Mouse (Mus musculus) intestine, embryonic 15.5 days (tissue): Measurements from ENCODE around the gene Trim14. TPM values are rescaled to one million over a fixed set of nuclear protein-coding genes. Genes with fewer than 3 reads are reported as not detected.

Experiments
- ATAC-seq: fragments of 200-750 bp; cut with Nextera tagmentation; 2 replicates; pipeline ENCODE4 v1.8.0; 2017; ENCODE audit warnings: moderate TSS enrichment, moderate library complexity
- H3K27ac ChIP-seq: fragments of 300-500 bp; sonication (generic); 2 replicates; pipeline ENCODE4 v1.5.1; 2015; ENCODE audit warnings: mild to moderate bottlenecking, inconsistent platforms
- H3K27me3 ChIP-seq: fragments of 300-500 bp; sonication (generic); replicated peaks from 2 replicates; pipeline ENCODE4 v1.6.1; 2015; ENCODE audit warnings: inconsistent platforms
- H3K36me3 ChIP-seq: fragments of 300-500 bp; sonication (generic); 2 replicates; pipeline ENCODE4 v1.6.1; 2015; ENCODE audit warnings: inconsistent platforms
- H3K4me1 ChIP-seq: fragments of 300-500 bp; sonication (generic); replicated peaks from 2 replicates; pipeline ENCODE4 v1.6.1; 2015; ENCODE audit warnings: inconsistent platforms
- H3K4me2 ChIP-seq: fragments of 300-500 bp; sonication (generic); replicated peaks from 2 replicates; pipeline ENCODE4 v1.6.1; 2015; ENCODE audit warnings: mild to moderate bottlenecking, inconsistent platforms
- H3K4me3 ChIP-seq: fragments of 300-500 bp; sonication (generic); replicated peaks from 2 replicates; pipeline ENCODE4 v1.5.1; 2015; ENCODE audit warnings: inconsistent platforms
- H3K9ac ChIP-seq: fragments of 300-500 bp; sonication (generic); 2 replicates; pipeline ENCODE4 v1.6.1; 2015; ENCODE audit warnings: inconsistent platforms
- H3K9me3 ChIP-seq: fragments of 300-500 bp; sonication (generic); 2 replicates; pipeline ENCODE4 v1.6.1; 2016; ENCODE audit warnings: inconsistent platforms
- WGBS: fragments of 180-500 bp; shearing (Covaris S2); methylation state at CpG from one replicate; pipeline ENCODE4 v1.1.7; 2015; 5-methylcytosine and 5-hydroxymethylcytosine counted together
- polyA plus RNA-seq: library from polyadenylated mRNA; unstranded; fragments of >200 nt; fragmentation: Nextera tagmentation; extraction: Ambion mirVana; gene quantifications from 2 replicates; pipeline ENCODE4 v1.2.1, GENCODE M21; 2015

The Trim14 gene
- polyA plus RNA-seq, 1 experiment from 2014 or later = 12.6 TPM

- H3K27ac ChIP-seq = peak overlapping the region; percentile 70
- ATAC-seq = peak; percentile 79
- H3K9ac ChIP-seq = no peak overlapping the region
- H3K9me3 ChIP-seq = no peaks in the 10 kb centered on the region
- no peaks in the 10 kb centered on the region for H3K27me3 ChIP-seq
- peaks cover 22% of the 10 kb centered on the region; the same call in 1 of the 2 replicates for H3K4me1 ChIP-seq
- peak overlapping the region; percentile 14; the same call in 1 of the 2 replicates for H3K4me2 ChIP-seq
- no peak overlapping the region for H3K4me3 ChIP-seq
- no peaks in the 10 kb centered on the region for H3K36me3 ChIP-seq
- 49% methylated on average over 22 of the region's 22 CpGs for WGBS
Measured at GRCm38 (mm10) chr4:46558672-46559667, 23.0 kb upstream of the Trim14 start.

DNA sequence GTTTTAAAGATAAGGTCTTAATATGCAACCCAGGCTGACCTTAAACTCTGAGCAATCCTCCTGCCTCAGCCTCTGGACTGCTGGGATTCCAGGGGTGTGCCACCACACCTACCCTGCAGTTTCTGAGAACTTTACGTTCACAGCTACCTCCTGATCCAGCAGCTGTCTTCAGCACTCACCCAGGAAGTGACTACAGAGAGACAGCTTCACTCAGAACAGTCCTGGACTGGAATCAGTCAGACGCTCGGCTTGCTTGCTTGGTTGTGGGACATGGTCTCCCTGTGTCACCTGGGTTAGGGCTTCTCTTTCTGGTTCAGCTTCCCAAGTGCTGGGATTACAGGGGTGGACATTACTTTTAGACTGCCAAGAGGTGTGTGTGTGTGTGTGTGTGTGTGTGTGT, 21.0 kb upstream of the Trim14 start:
- Histone ChIP-seq H3K27me3 (no peaks in the 10 kb centered on the region), H3K9me3 (no peaks in the 10 kb centered on the region), H3K27ac (peak overlapping the region; percentile 87), H3K9ac (no peak overlapping the region), H3K4me3 (no peak overlapping the region), H3K36me3 (no peaks in the 10 kb centered on the region), H3K4me1 (peaks cover 24% of the 10 kb centered on the region), H3K4me2 (no peak overlapping the region)
- 61% methylated on average over 3 of the region's 3 CpGs for WGBS
- ATAC-seq = no peak

DNA sequence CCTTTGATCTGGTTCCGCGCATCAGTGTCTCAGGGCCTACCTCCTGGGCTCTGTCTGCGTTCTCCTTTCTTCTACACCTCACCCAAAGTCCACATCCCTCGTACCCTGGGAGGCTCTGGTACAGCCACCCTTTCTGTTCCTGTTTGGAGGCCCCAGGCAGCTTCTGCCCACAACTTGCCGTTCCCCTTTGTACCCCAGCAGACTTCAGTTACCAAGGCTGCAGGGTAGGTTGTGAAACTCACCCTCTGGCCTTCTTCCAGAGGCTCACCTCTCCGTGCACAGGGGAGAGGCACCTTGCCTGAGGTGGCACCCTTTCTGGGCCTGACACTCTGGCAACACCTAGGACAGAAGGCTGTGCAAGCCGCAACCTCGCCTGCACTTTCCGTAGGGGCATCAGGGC, 19.8 kb upstream of the Trim14 start:
- 76% methylated on average over 9 of the region's 9 CpGs for WGBS
- H3K4me1 ChIP-seq = peaks cover 24% of the 10 kb centered on the region
- no peaks in the 10 kb centered on the region for H3K9me3 ChIP-seq
- H3K9ac ChIP-seq = peak overlapping the region; percentile 11; the same call in 1 of the 2 replicates
- H3K27ac ChIP-seq = peak overlapping the region; percentile 87
- peak overlapping the region; percentile 14; the same call in 1 of the 2 replicates for H3K4me2 ChIP-seq
- no peaks in the 10 kb centered on the region for H3K27me3 ChIP-seq
- no peaks in the 10 kb centered on the region for H3K36me3 ChIP-seq
- H3K4me3 ChIP-seq = no peak overlapping the region
- ATAC-seq = peak; percentile 50

DNA sequence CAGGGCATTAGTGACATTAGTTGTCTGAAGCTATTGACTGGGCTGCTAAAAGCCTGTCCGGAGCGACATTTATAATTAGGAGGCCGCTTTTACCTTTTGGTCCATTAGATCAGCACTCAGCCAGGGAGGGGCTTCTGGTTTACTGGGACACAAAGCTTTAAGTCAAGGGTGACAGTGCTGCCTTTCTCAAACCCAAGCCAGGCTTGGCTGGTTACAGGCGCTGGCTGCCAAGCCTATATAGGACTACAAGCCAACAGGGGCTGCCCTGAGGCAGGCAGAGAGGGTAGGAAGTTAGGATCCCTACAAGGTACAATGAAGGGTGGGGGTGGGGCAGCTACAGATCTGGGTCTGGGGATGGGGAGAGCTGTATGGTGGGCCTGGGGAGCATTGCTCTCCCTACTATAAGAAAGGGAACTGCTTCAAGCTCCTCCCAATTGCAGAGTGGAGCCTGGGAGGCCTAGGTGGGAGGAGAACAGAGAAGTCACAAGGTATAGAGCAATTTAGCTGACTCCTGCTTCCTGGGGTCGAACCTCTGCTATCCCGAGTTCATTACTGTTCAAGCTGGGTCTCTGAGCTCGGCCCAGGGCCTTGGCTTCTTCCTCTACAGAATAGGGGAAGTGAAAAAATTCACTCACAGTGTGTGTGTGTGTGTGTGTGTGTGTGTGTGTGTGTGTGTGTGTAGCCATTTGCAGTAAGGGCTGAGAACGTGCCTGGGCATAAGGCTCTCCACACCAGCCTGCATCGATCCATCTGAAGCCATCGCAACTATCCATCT, 18.5 kb upstream of the Trim14 start:
- WGBS = 70% methylated on average over 10 of the region's 10 CpGs
- Histone ChIP-seq H3K4me3 (no peak overlapping the region), H3K36me3 (no peaks in the 10 kb centered on the region), H3K9ac (no peak overlapping the region), H3K4me1 (peaks cover 24% of the 10 kb centered on the region), H3K27me3 (no peaks in the 10 kb centered on the region), H3K27ac (peak overlapping the region; percentile 87), H3K9me3 (no peaks in the 10 kb centered on the region), H3K4me2 (peak overlapping the region; percentile 14; the same call in 1 of the 2 replicates)
- 0 out of 2 replicates have a peak, but pooled peaks have one; percentile 9 for ATAC-seq

DNA sequence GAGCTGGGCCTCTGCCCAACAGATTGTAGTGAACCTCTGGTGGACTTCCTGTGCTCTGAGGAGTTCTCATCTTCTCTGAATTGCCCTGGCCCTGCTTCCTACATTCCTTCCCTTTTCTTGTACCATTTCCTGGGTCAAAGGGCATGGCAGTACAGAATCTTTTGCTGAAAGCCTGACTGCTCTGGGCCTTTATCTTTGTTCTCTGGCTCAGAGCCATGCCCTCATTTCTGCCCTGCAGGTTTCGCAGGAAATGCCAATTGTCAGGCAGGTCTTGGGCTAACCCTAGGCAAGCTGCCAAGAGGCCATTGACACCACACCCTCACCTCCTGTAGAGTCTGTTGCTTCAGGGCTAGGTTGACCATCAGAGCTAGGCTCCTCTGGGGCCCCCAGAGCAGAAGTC, 17.9 kb upstream of the Trim14 start:
- Histone ChIP-seq H3K36me3 (no peaks in the 10 kb centered on the region), H3K4me1 (peaks cover 20% of the 10 kb centered on the region), H3K9ac (no peak overlapping the region), H3K9me3 (no peaks in the 10 kb centered on the region), H3K4me3 (no peak overlapping the region), H3K27ac (peak overlapping the region; percentile 87), H3K4me2 (no peak overlapping the region), H3K27me3 (no peaks in the 10 kb centered on the region)
- WGBS = 42% methylated on average over 1 of the region's 1 CpGs
- ATAC-seq = peak; percentile 69

DNA sequence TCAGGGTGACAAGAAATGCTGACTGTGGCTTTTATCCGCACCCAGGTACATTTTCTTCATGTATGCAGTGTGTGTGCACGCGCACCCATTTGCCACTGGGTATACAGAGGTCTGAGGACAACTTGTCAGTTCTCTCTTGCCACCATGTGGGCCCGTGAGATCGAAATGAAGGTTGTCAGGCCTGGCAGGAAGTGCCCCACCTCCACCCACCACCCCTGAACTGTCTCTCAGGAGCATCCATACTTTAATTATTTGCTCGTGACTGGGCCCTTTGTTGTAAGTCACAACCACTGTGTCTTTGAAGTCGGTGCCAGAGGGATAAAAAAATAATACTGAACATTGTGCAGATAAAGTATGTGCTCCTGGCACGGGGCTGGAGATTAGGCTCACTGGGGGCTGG, 14.5 kb upstream of the Trim14 start:
- ATAC-seq = no peak
- 74% methylated on average over 8 of the region's 8 CpGs for WGBS
- H3K9ac ChIP-seq = no peak overlapping the region

GRCm38 (mm10) chr4:46549979-46550378, 14.0 kb upstream of the Trim14 start:
- no peak overlapping the region for H3K27ac ChIP-seq
- H3K9me3 ChIP-seq = no peaks in the 10 kb centered on the region
- 80% methylated on average over 10 of the region's 10 CpGs for WGBS
- no peak overlapping the region for H3K9ac ChIP-seq
- no peak overlapping the region for H3K4me2 ChIP-seq
- peaks cover 10% of the 10 kb centered on the region; the same call in 1 of the 2 replicates for H3K4me1 ChIP-seq
- H3K4me3 ChIP-seq = no peak overlapping the region
- H3K36me3 ChIP-seq = no peaks in the 10 kb centered on the region; the same call in 1 of the 2 replicates
- H3K27me3 ChIP-seq = no peaks in the 10 kb centered on the region
- ATAC-seq = no peak

More for the DNA sequence above, 14.5 kb upstream of the Trim14 start:
- Histone ChIP-seq H3K27me3 (no peaks in the 10 kb centered on the region), H3K4me3 (no peak overlapping the region), H3K4me2 (no peak overlapping the region), H3K9me3 (no peaks in the 10 kb centered on the region), H3K36me3 (no peaks in the 10 kb centered on the region; the same call in 1 of the 2 replicates), H3K4me1 (peaks cover 10% of the 10 kb centered on the region; the same call in 1 of the 2 replicates), H3K27ac (no peak overlapping the region)

- Histone ChIP-seq H3K9me3 (no peaks in the 10 kb centered on the region), H3K27me3 (no peaks in the 10 kb centered on the region), H3K4me1 (no peaks in the 10 kb centered on the region), H3K27ac (no peak overlapping the region), H3K9ac (no peak overlapping the region), H3K4me2 (no peak overlapping the region), H3K4me3 (no peak overlapping the region), H3K36me3 (no peaks in the 10 kb centered on the region; the same call in 1 of the 2 replicates)
- WGBS = 45% methylated on average over 6 of the region's 6 CpGs
- ATAC-seq = no peak
Measured at GRCm38 (mm10) chr4:46546709-46547108, 10.8 kb upstream of the Trim14 start.

- WGBS = 7% methylated on average over 9 of the region's 9 CpGs
- ATAC-seq = peak; percentile 80
- H3K27ac ChIP-seq = no peak overlapping the region
Measured at GRCm38 (mm10) chr4:46545498-46545897, 9.6 kb upstream of the Trim14 start.

GRCm38 (mm10) chr4:46544313-46544712, 8.4 kb upstream of the Trim14 start:
- no peak overlapping the region for H3K4me2 ChIP-seq
- 23% methylated on average over 1 of the region's 1 CpGs for WGBS
- ATAC-seq = no peak
- H3K4me1 ChIP-seq = no peaks in the 10 kb centered on the region
- no peaks in the 10 kb centered on the region for H3K9me3 ChIP-seq
- H3K27me3 ChIP-seq = no peaks in the 10 kb centered on the region
- no peak overlapping the region for H3K4me3 ChIP-seq
- no peak overlapping the region for H3K27ac ChIP-seq
- no peak overlapping the region for H3K9ac ChIP-seq
- no peaks in the 10 kb centered on the region; the same call in 1 of the 2 replicates for H3K36me3 ChIP-seq

More at GRCm38 (mm10) chr4:46545498-46545897, 9.6 kb upstream of the Trim14 start:
- Histone ChIP-seq H3K9me3 (no peaks in the 10 kb centered on the region), H3K27me3 (no peaks in the 10 kb centered on the region), H3K9ac (no peak overlapping the region), H3K4me1 (no peaks in the 10 kb centered on the region), H3K4me2 (no peak overlapping the region), H3K4me3 (no peak overlapping the region), H3K36me3 (no peaks in the 10 kb centered on the region; the same call in 1 of the 2 replicates)

DNA sequence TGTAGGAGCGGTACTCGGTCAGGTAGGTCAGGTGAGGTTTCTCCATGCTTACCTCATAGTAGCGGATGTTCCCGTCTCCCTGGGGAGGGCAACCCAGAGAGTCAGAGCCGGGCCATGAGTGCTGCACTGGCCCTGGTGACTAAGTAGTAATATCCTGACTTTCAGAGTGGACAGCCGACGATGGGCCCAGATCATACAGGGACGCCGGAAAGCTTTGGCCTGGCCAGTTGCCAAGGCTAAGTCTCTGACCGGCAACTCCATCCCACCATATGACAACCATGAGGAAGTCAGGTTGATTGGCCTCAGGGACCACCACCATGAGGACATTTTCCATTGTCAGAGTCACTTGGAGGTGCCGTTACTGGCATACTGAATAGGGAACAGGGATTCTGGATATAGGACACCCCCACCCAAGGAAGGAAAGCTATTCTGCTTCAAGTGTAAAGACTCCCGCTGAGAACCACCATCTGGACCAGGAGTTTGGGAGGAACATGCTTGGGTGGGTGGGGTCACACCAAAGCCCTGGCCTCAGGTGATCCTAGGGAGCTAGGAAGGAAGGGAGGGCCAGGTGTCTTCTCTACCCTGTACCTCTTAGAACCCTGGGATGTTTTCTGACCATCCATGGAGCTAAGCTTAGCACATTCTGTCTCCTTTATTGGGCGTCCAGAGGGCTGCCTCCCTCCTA, 7.6 kb upstream of the Trim14 start:
- Histone ChIP-seq H3K36me3 (no peaks in the 10 kb centered on the region; the same call in 1 of the 2 replicates), H3K27me3 (no peaks in the 10 kb centered on the region), H3K4me1 (no peaks in the 10 kb centered on the region), H3K27ac (no peak overlapping the region), H3K9me3 (no peaks in the 10 kb centered on the region), H3K4me3 (no peak overlapping the region), H3K4me2 (no peak overlapping the region), H3K9ac (no peak overlapping the region)
- no peak for ATAC-seq
- WGBS = 87% methylated on average over 13 of the region's 13 CpGs
